Mouse (Mus musculus) 3T3-L1 (cell line): ENCODE measurements around the gene Rxra.

Source experiments
- DNase-seq: peaks from one replicate; pipeline ENCODE4 v3.0.0-alpha.2; 2015; ENCODE audit warnings: low read depth, low spot score

Gene Rxra

DNA sequence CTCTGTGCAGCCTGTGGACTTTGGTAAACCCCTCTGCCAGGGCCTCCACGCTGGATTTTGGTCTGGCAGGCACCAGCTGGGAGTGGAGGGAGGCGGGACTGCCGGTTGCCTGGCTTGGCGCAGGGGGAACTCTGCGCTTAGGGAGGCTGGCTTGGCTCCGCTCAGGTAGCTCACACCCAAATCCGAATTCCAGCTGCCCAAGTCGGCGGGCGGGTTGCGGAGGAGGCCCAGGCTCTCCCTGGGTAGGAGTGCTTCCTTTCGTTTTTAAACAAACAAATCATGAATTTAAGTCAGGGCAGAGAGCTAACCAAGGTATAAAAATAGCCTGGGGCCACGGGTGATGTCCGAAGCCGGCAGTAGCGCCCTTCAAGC lies at the start of gene Rxra:
Gene Rxra, plus strand, starts transcription at position 335 of the 372 bp plus-strand sequence.
- DNase-seq: peak; percentile 67

DNA sequence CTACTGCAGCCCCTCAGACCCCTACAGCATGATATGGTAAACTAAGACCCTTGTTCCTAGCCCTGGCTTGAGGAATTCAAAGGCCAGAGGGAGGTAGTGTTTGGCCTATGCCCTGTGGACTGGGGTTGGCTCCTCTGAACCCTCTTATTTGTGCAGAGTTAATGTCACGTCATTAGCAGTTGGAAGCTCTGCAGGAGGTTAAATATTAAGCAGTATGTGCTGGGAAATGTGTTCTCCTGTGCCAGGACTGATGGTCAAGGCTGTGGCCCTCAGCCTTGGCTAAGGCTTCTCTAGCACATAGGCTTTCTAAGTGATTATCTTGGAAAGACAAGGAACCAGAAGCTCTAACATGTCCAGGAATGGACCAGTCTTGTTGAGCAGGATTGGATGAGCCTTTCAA lies 49.6 kb upstream of the Rxra start:
- no peak for DNase-seq

- peak; percentile 13 for DNase-seq
These were observed 45.5 kb upstream of the Rxra start for GRCm38 (mm10) chr2:27630601-27631285.

GRCm38 (mm10) chr2:27633471-27633870 lies 42.8 kb upstream of the Rxra start:
- no peak for DNase-seq

- no peak for DNase-seq
These were observed 42.2 kb upstream of the Rxra start for GRCm38 (mm10) chr2:27634018-27634417.

GRCm38 (mm10) chr2:27635147-27635738 lies 41.0 kb upstream of the Rxra start:
- DNase-seq: no peak

DNA sequence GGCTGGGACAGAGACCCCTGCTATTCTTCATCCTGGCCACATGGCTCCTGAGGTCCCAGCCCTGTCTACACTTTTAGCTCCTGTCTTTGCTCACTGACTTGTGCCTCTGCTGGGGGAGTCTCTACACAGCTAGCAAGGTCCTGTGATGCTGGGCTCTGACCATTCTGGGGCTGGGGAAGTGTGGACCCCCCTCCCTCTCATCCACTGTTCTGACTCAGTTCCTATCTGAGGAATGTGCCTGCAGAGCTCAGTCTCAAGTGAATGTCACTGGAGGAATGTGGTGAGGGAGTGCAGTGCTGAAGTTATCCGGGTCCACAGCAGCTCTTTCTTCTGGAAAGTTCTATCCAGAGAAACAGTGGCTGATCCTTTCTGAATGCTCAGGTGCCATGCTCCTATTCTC lies 39.4 kb upstream of the Rxra start:
- peak; percentile 12 for DNase-seq

DNA sequence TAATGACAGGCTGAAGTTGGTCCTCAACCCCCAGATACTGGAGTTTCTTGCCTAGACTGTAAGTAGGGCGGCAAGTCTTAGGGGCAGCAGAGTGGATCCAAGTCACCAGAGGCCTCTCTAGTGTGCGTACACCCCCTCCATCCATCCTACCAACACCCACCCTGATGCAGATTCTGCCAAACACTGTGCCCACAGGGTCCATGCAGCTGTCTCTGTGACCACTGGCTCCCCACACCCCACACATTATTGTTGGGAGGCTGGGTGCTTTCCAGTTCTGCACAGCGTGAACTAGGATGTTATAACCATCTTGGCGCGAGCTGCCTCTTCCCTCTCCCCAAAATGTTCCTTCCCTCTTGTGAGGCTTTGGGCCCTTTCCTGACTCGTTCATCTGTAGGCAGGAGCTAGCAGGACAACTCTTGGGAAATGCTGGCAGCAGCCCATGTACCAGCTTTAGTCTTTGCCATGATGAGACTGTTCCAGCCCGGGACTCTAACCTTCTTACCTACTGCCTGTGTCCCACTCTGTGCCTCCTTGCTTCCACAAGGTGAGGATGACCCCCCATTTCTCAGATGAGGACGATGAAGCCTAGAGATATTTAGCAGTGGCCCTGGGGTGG lies 38.9 kb upstream of the Rxra start:
- no peak for DNase-seq

GRCm38 (mm10) chr2:27639631-27640334 lies 36.5 kb upstream of the Rxra start:
- no peak for DNase-seq

DNA sequence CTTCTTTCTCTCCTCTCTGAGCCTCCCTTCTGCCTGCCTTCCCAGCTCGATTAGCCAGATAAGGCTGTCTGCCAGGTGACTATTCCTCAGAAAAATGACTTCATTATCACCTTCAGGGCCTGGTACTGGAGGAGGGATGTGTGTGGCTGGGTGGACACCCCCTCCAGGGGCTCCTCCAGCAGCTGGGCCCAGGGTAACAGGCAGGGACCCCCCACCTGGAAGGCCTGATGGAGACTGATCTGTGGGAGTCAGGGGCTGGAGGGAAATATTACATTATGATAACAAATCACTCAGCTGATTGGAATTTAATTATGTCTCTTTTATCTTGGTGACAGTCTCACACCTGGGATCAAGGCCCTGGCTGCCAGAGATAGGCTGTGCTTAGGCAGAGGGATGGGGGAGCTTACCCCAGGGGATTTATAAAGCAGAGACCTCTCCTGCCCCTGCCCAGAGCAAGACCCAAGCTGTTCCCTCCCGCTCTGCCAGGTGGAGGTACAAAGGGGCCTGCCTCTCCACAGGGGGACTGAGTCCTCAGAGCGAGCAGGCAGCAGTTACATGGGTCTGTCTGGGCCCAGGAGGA lies 35.2 kb upstream of the Rxra start:
- DNase-seq: no peak

DNA sequence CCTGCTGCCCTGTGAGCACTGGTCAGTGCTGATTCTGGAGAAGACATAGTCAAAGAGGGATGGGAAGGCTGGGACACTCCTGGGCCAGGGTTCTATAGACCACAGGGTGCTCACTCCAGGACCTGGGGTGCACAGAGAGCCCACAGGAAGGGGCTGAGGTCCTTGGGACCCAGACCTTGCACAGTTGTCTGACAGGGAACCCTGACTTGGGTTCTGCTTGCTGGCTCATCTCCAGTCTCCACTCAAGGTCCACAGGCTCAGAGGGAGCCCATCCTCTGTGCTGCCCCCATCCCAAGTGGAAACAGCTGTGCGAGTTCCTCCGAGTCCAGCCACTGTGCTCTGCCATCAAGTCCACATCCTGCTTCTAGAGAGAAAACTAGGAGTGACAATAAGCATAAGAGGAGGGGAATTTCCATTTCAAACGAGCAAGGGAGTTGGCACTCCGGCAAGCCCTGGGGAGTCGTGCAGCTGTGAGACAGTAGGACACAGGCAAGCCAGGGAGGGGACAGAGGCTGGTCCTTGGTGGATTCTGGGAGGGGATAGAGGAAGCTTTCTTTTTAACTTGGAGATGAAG lies 31.6 kb upstream of the Rxra start:
- DNase-seq: no peak

DNA sequence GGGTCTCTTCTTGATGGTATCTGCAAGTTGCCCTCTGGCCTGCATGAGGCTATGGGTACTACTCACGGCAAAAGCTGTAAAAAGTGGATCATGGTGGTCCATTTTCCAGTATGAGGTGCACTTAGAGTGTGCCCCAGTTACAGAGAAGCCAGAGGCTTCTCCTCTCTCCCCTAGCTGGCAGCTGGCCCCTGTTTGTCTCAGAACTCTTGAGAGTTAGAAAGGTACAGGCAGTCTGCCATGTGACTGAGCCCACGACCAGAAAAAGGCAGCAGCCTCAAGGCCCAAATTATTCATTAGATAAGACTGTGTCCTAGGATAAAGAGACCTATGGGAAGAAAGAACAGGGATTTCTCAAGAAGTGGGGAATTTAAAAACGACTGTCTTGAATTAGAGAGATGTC lies 30.8 kb upstream of the Rxra start:
- no peak for DNase-seq

DNA sequence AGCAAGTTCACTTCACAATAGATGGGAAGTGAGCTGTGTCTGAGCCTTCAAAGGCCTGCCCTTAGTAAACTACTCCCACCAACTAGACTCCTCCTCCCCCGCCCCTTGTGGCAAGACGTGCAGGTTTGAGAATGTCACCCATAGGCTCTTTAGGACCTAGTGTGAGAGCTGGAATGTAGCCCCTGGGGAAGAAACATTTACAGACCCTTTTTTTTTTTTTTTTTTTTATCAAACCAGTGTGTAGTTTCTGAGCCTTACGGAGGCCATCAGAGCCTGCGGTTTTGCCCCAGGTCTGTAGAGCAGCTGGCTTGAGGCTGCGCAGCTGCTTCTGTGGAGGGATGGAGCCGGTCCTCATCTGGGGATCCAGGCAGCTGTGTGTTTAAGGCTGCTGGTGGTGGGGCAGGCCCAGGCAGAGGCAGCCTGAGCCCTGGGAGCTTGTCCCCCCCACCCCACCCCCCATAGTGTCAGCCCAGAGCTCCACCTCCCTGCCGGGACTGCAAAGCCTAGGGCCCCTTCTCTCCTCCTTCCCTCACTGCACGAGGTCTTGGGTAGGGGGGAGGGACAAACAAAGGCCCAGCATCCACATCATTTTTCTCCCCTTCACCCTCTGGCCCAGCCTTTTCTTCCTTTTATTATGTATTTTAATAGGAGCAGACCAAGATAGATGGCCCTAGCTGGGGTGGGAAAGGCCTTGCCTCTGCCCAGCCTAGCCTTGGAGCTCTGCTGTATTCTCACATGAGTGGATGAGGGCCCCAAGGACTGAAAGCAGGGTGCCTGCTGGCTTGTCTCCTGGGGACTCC lies 26.2 kb upstream of the Rxra start:
- no peak for DNase-seq

DNA sequence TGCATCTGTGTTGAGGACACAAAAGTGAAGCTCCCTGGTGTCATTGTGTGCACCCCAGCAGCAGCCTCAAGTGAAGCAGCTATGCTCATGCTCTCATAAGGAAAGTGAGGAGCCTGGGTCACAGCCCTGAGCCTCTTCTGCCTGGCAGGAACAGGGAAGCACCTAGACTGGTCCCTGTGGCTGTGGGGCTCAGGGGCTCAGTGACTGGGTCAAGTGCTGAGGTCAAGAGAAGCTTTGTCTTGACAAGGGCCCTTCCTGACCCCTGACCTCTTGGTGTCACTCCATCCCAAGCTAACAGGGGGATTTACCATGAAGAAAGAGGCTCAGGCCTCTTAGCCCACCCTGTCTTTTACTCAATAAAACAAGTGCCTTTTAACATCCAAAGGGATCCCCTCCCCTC lies 25.2 kb upstream of the Rxra start:
- DNase-seq: no peak

DNA sequence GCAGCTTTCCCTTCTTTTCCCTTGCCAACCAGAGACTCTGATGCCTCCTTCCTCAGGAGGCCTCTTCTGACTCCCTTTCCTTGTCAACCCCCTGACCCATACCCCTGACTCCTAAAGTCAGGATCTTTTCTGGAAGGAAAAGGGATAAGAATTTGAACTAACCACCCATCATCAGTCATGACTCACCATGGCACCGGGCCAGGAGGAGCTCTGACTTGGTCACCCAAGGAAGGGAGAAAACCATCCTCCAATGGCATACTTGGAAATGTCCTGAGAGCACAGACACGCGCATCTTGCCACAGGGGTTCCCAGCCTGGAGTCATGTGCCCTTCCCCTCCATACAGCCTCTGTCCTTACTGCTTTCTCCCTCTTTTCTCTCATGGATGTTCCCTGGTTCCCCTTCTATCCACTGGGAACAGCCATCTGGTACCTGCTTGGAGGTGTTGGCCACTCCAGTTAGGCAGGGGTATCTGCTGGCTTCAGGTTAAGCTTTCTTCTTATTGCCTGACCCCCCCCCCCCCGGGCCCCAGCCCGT lies 22.7 kb upstream of the Rxra start:
- DNase-seq: peak; percentile 92

DNA sequence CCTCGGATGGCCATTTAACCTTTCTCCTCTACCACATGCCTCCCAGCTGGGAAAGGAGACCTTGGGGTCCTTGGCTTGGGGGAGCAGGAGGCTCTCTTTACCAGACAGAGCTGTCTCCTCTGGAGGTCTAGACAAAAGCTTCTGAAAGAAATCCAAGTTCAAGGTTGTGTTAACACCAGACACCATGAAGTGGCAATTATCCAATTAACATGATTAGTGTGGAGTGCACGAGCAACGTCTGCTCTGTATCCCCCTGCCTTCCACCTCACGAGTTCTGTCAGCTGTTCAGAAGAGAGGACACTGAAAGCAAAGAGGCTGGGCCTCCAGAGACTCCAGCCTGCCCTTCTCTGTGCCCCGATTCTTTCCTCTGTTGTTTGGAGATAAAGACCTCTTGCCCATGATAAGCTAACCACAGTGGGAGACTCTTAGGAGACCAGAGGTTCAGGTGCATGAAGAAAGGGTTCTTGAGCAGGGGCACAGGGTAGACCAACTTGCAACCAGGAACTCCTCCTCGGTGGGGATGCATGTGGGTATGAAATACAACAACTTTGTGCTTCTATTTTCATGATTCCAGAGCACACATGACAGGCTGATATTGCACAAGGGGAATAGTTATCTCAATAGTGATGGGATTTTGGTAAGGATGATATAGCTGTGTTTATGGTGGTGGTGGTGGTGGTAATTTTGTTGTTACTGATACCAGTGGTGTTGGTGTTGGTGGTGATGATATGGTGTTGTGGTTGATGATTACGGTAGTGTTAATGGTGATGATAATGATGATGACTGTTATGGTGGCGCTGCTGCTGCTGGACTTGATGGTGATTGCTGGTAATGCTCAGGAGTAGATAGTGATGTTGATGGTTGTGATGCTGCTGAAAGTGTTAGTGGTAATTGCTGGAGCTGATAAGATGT lies 21.7 kb upstream of the Rxra start:
- DNase-seq: no peak

DNA sequence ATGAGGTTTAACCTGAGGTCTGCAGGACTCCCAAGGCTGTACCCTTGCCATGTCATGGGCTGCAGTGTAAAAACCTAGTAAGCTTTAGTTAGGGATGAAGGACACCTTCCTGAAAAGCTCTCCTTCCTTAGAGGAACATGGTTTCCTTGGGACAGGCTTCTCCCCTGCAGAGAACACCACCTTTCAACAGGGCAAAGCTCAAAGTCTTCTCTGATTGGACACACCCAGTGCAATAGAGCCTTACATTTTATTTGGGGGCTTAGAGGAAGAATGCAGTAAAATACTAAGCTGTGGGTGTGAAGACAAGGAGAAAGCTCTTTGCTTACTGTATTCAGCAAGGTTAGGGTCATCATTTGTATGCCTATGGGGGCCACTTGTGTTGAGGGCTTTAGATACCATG lies 19.7 kb upstream of the Rxra start:
- no peak for DNase-seq

DNA sequence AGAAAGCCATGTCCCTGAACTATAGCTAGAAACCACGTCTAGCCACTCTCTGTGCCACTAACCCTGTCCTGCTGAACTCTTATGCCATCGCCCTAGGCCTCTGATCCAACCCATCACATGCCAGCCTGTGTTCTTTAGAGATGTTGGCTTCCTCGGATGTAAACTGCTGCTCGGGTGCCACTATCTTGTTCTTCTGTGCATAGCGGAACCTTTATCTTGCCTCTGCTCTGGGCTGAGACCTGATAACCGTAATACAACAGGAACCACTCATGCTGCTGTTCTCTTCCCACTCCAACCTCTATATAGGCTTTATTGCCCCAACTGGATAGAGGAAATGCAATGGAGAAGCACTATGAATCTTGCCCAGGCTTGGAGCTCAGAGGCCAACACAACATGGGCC lies 11.0 kb upstream of the Rxra start:
- DNase-seq: no peak

DNA sequence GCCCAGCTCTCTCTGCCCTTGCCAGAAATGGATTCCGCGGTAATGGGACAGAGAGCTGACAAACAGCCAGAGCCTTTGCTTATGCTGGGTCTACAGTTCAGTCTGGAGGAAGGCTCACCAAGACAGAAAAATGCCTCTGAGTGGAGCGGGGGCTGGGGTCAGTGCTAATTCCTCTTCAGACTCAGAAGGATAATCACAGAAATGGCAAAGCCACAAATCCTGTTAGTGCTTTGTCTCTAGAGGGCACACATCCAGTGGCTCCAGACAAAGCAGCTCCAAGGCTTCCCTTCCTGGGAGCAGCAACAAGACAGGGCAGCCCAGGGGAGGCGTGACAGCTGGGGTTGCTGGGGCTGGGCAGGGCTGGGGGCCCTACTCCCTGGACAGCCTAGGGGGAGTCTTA lies 9.5 kb upstream of the Rxra start:
- peak; percentile 57 for DNase-seq

- DNase-seq: peak; percentile 72
These were observed 8.6 kb upstream of the Rxra start for GRCm38 (mm10) chr2:27667677-27668076.
